Mouse (Mus musculus): ENCODE data around the gene Med17.

GRCm38 (mm10) chr9:15252196-15252595 is 27.5 kb downstream of the Med17 start:
- TF ChIP-seq CTCF (IDR thresholded peaks at IDR 0.05; ENCODE audit: low read depth, low read length) (no peak), POLR2AphosphoS5 (IDR thresholded peaks at IDR 0.05; ENCODE audit: insufficient replicate concordance, low read depth, low read length) (no peak), GATA1 (IDR thresholded peaks at IDR 0.05; ENCODE audit: borderline replicate concordance, low read length) (no peak), TAL1 (conservative IDR thresholded peaks at IDR 0.05; ENCODE audit: low read depth, low read length) (no peak), GATA2 (IDR thresholded peaks at IDR 0.05; ENCODE audit: borderline replicate concordance, low read depth, low read length) (no peak)
